Mouse (Mus musculus) small intestine, adult 2 months (tissue): ENCODE measurements around the gene Hist1h4b.

ENCODE experiments used
- CTCF ChIP-seq: fragments of 200-500 bp; IDR thresholded peaks from 2 replicates; pipeline ENCODE4 v1.5.1; 2012; ENCODE audit warnings: low read depth, mild to moderate bottlenecking, control low read depth, inconsistent platforms, low read length, moderate library complexity, mixed read lengths; ENCODE audit not compliant: insufficient replicate concordance, insufficient read length; ENCODE audit errors: extremely low read depth
- POLR2A ChIP-seq: fragments of 200-500 bp; IDR thresholded peaks from 2 replicates; pipeline ENCODE4 v1.6.1; 2012; ENCODE audit warnings: low read depth, mild to moderate bottlenecking, control low read depth, inconsistent platforms, low read length, moderate library complexity

DNA sequence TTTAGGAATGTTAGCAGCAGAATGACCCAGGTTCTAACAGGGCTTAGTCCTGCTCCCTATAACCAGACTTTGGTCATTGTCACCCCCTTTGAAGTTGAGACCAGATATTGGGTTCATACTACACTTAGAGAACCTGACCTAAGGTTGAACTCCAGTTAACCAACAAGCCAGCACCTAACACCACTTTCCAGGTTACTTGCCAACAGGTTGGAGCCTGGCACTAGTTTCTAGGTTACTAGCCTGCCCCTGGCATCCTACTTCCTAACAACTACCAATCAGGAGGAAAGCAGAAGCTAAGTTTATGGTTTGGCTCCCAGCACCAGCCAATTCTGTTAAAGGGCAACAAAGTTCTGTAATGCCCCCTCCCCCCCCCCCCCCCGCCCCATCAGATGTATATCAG, 31.6 kb upstream of the Hist1h4b start:
- TF ChIP-seq CTCF, result no peak
- TF ChIP-seq POLR2A, result no peak
